In genomic region chr14:14925615-14926014, GRCm38 (mm10) we compare ENCODE assay signal across 23 mouse cellular contexts.
A peak's percentile ranks its signal among the peaks of the same experiment; 100 is the strongest.
DNase-seq lines count a peak whose midpoint lies in the region; ATAC-seq and TF ChIP-seq lines count a peak whose summit lies in the region.
"Had no signal": no experiment of that assay in that cellular context is flagged by ENCODE, and none has a peak within 500 bp of the region (broad histone marks: within the 10 kb centered on the region; RNA-seq: fewer than 3 reads in every experiment).

No protein-coding gene starts in this region.

- no peaks in the 10 kb centered on the region for H3K79me2 ChIP-seq in heart, adult 2 months (replicated peaks; ENCODE audit: control insufficient read depth, insufficient read depth, low read length)

- TF ChIP-seq POLR2A in heart, adult 2 months (IDR thresholded peaks at IDR 0.05; ENCODE audit: insufficient read depth, low read depth, low read length), result no peak

- intact Hi-C loops in left cerebral cortex, adult 2 months (cut with DNase I), result no loop called here
- intact Hi-C loops in left cerebral cortex, postnatal 14 days (cut with DNase I), result no loop called here
- intact Hi-C loops in heart, adult 2 months (cut with DNase I), result no loop called here

- no peaks in the 10 kb centered on the region for H3K36me3 ChIP-seq in heart, adult 2 months (ENCODE audit: control insufficient read depth, insufficient read depth, low read length)
- H3K36me3 ChIP-seq: G1E had no signal

- no peak overlapping the region for H3K9ac ChIP-seq in heart, adult 2 months (ENCODE audit: low read depth, low read length)

- H3K4me1 ChIP-seq in heart, adult 2 months (ENCODE audit: control insufficient read depth, insufficient read depth, low read length), result no peaks in the 10 kb centered on the region

- TF ChIP-seq CTCF in left cerebral cortex, adult 2 months (IDR thresholded peaks at IDR 0.05), result no peak
- no peak for TF ChIP-seq CTCF in heart, adult 2 months (IDR thresholded peaks at IDR 0.05)

- peak; percentile 94 for ATAC-seq in frontal cortex, adult (ENCODE audit: low TSS enrichment)
- ATAC-seq in megakaryocyte progenitor cell, adult 5-6 weeks (replicated peaks; ENCODE audit: poor library complexity), result peak; percentile 42; the same call in 1 of the 2 replicates
- ATAC-seq: activated CD4-positive, CD25-positive, alpha-beta regulatory T cell, adult 4 months; CD4-positive, CD25-positive, alpha-beta regulatory T cell, adult 4 months; Patski had no signal

- no peaks in the 10 kb centered on the region for H3K27me3 ChIP-seq in heart, adult 2 months (ENCODE audit: control insufficient read depth, insufficient read depth, low read length)
- H3K27me3 ChIP-seq: CH12.LX, Patski had no signal

- H3K27ac ChIP-seq in left cerebral cortex, adult 2 months, result peak overlapping the region; percentile 37; the same call in 1 of the 2 replicates
- H3K27ac ChIP-seq in heart, adult 2 months, result no peak overlapping the region

- no peak overlapping the region for H3K4me3 ChIP-seq in left cerebral cortex, adult 2 months
- H3K4me3 ChIP-seq in heart, adult 2 months, result no peak overlapping the region

- 40% methylated on average over 1 of the region's 1 CpGs for WGBS in heart, adult 2 months

- TF ChIP-seq EP300 in heart, adult 2 months (IDR thresholded peaks at IDR 0.05; ENCODE audit: insufficient read depth, low read depth, low read length), result no peak

- DNase-seq in frontal cortex, postnatal 14 days (ENCODE audit: low spot score in 2 of 2), result no peak
- no peak for DNase-seq in left cerebral cortex, adult 2 months (ENCODE audit: extremely low spot score in 1 of 2, low spot score in 2 of 2)
- DNase-seq in left cerebral cortex, postnatal 14 days (ENCODE audit: low spot score in 2 of 2), result no peak
- DNase-seq in brain, adult 2 months (ENCODE audit: low read depth, low spot score), result peak; percentile 20
- no peak for DNase-seq in heart, adult 2 months
- no peak for DNase-seq in embryo, embryonic 10.5 days (ENCODE audit: low spot score)
- DNase-seq: adrenal gland, adult 2 months; adrenal gland, adult 8-10 months; adrenal gland, postnatal 10 days; adrenal gland, postnatal 14 days; adrenal gland, postnatal 25 days; adrenal gland, postnatal 36 days; B cell, adult 2 months; cerebellum, adult 11 months; cerebellum, adult 11-12 months; cerebellum, adult 18-20 months had no signal
